Mouse (Mus musculus) liver, postnatal 0 days (tissue): ENCODE measurements around the gene AI182371. TPM values are rescaled to one million over a fixed set of nuclear protein-coding genes. Genes with fewer than 3 reads are reported as not detected.

Experiments
- ATAC-seq: fragments of 200-750 bp; cut with Nextera tagmentation; 2 replicates; pipeline ENCODE4 v1.8.0; 2017; ENCODE audit warnings: mild to moderate bottlenecking, moderate library complexity
- DNase-seq: peaks from one replicate; pipeline ENCODE4 v3.0.0-alpha.2; 2016
- H3K27ac ChIP-seq: fragments of 300-500 bp; sonication (generic); 2 replicates; pipeline ENCODE4 v1.5.1; 2014; ENCODE audit warnings: antibody characterized with exemption, moderate library complexity, mild to moderate bottlenecking, low read depth
- H3K27me3 ChIP-seq: fragments of 300-500 bp; sonication (generic); 2 replicates; pipeline ENCODE4 v1.6.1; 2014; ENCODE audit warnings: low read length, control low read depth, mixed read lengths; ENCODE audit not compliant: insufficient read depth
- H3K36me3 ChIP-seq: fragments of 300-500 bp; sonication (generic); replicated peaks from 2 replicates; pipeline ENCODE4 v1.6.1; 2014; ENCODE audit warnings: mild to moderate bottlenecking, control low read depth, low read length, moderate library complexity, mixed read lengths; ENCODE audit not compliant: insufficient read depth
- H3K4me1 ChIP-seq: fragments of 300-500 bp; sonication (generic); 2 replicates; pipeline ENCODE4 v1.6.1; 2014; ENCODE audit warnings: antibody characterized with exemption, mild to moderate bottlenecking, control low read depth; ENCODE audit not compliant: insufficient read depth
- H3K4me2 ChIP-seq: fragments of 300-500 bp; sonication (generic); 2 replicates; pipeline ENCODE4 v1.6.1; 2014; ENCODE audit warnings: low read depth, mild to moderate bottlenecking, low read length, moderate library complexity, mixed read lengths
- H3K4me3 ChIP-seq: fragments of 300-500 bp; sonication (generic); 2 replicates; pipeline ENCODE4 v1.5.1; 2014; ENCODE audit warnings: low read depth, low read length
- H3K9ac ChIP-seq: fragments of 300-500 bp; sonication (generic); replicated peaks from 2 replicates; pipeline ENCODE4 v1.6.1; 2014; ENCODE audit warnings: mild to moderate bottlenecking, moderate library complexity
- H3K9me3 ChIP-seq: fragments of 300-500 bp; sonication (generic); 2 replicates; pipeline ENCODE4 v1.6.1; 2016; ENCODE audit warnings: mild to moderate bottlenecking, control low read depth, low read length, mixed read lengths
- CTCF ChIP-seq: sonication (generic); IDR thresholded peaks from 2 replicates; pipeline ENCODE4 v1.5.1; 2016; ENCODE audit warnings: antibody characterized with exemption, low read depth
- EP300 ChIP-seq: IDR thresholded peaks from 2 replicates; pipeline ENCODE4 v1.6.1; 2016; ENCODE audit warnings: antibody characterized with exemption, low read depth, mild to moderate bottlenecking
- WGBS: fragments of 180-500 bp; shearing (Covaris S2); extraction: QIAGEN DNeasy Blood & Tissue Kit; methylation state at CpG from one replicate; pipeline ENCODE4 v1.1.7; 2014; ENCODE audit not compliant: insufficient replicate concordance; 5-methylcytosine and 5-hydroxymethylcytosine counted together
- polyA plus RNA-seq: library from polyadenylated mRNA; unstranded; fragments of >200 nt; fragmentation: Nextera tagmentation; extraction: Ambion mirVana; gene quantifications from 2 replicates; pipeline ENCODE4 v1.2.1, GENCODE M21; 2015

The AI182371 gene
- polyA plus RNA-seq, 1 experiment from 2014 or later = 90.6 TPM

GRCm38 (mm10) chr2:35087418-35087817 lies 13.9 kb downstream of the AI182371 start:
- no peaks in the 10 kb centered on the region for H3K4me1 ChIP-seq
- TF ChIP-seq EP300 = no peak
- no peak for TF ChIP-seq CTCF

GRCm38 (mm10) chr2:35079166-35079565 lies 22.2 kb downstream of the AI182371 start:
- no peak overlapping the region for H3K9ac ChIP-seq
- DNase-seq (no peak), ATAC-seq (no peak)
- 67% methylated on average over 6 of the region's 6 CpGs for WGBS
- H3K4me1 ChIP-seq = peaks cover 7% of the 10 kb centered on the region
- no peak overlapping the region for H3K4me2 ChIP-seq
- no peaks in the 10 kb centered on the region for H3K36me3 ChIP-seq
- H3K27ac ChIP-seq = no peak overlapping the region
- TF ChIP-seq EP300 = no peak
- TF ChIP-seq CTCF = no peak
- H3K27me3 ChIP-seq = no peaks in the 10 kb centered on the region
- no peaks in the 10 kb centered on the region for H3K9me3 ChIP-seq
- H3K4me3 ChIP-seq = no peak overlapping the region

More at GRCm38 (mm10) chr2:35087418-35087817, 13.9 kb downstream of the AI182371 start:
- no peak overlapping the region for H3K4me3 ChIP-seq
- H3K4me2 ChIP-seq = no peak overlapping the region
- no peak overlapping the region for H3K27ac ChIP-seq
- WGBS = 62% methylated on average over 4 of the region's 4 CpGs
- H3K9ac ChIP-seq = no peak overlapping the region
- DNase-seq (no peak), ATAC-seq (no peak)
- no peaks in the 10 kb centered on the region for H3K27me3 ChIP-seq
- H3K36me3 ChIP-seq = no peaks in the 10 kb centered on the region; the same call in 1 of the 2 replicates
- no peaks in the 10 kb centered on the region for H3K9me3 ChIP-seq

GRCm38 (mm10) chr2:35074328-35074727 lies 27.0 kb downstream of the AI182371 start:
- Histone ChIP-seq H3K4me3 (no peak overlapping the region), H3K4me1 (peaks cover 7% of the 10 kb centered on the region), H3K36me3 (no peaks in the 10 kb centered on the region), H3K4me2 (no peak overlapping the region), H3K9ac (no peak overlapping the region), H3K27me3 (no peaks in the 10 kb centered on the region), H3K27ac (no peak overlapping the region), H3K9me3 (no peaks in the 10 kb centered on the region)
- DNase-seq (no peak), ATAC-seq (peak; percentile 51; the same call in 1 of the 2 replicates)
- WGBS = 76% methylated on average over 3 of the region's 3 CpGs
- TF ChIP-seq CTCF (no peak), EP300 (no peak)

GRCm38 (mm10) chr2:35072547-35072946 lies 28.8 kb downstream of the AI182371 start:
- no peaks in the 10 kb centered on the region for H3K9me3 ChIP-seq
- ATAC-seq = no peak
- no peak for TF ChIP-seq EP300
- TF ChIP-seq CTCF = no peak
- H3K9ac ChIP-seq = no peak overlapping the region
- no peak overlapping the region for H3K4me2 ChIP-seq
- peaks cover 7% of the 10 kb centered on the region for H3K4me1 ChIP-seq
- DNase-seq = no peak
- no peak overlapping the region for H3K27ac ChIP-seq
- WGBS = 74% methylated on average over 2 of the region's 2 CpGs
- no peak overlapping the region for H3K4me3 ChIP-seq
- H3K36me3 ChIP-seq = no peaks in the 10 kb centered on the region
- H3K27me3 ChIP-seq = no peaks in the 10 kb centered on the region

GRCm38 (mm10) chr2:35070275-35070674 lies 31.1 kb downstream of the AI182371 start:
- Histone ChIP-seq H3K36me3 (no peaks in the 10 kb centered on the region), H3K4me3 (no peak overlapping the region), H3K4me1 (peaks cover 7% of the 10 kb centered on the region; the same call in 1 of the 2 replicates), H3K9ac (no peak overlapping the region), H3K4me2 (no peak overlapping the region), H3K9me3 (no peaks in the 10 kb centered on the region), H3K27me3 (no peaks in the 10 kb centered on the region), H3K27ac (no peak overlapping the region)
- ATAC-seq (no peak), DNase-seq (no peak)
- TF ChIP-seq EP300 = no peak
- no peak for TF ChIP-seq CTCF
- 83% methylated on average over 4 of the region's 4 CpGs for WGBS

- Histone ChIP-seq H3K9ac (no peak overlapping the region), H3K4me2 (no peak overlapping the region), H3K4me1 (peaks cover 4% of the 10 kb centered on the region; the same call in 1 of the 2 replicates), H3K36me3 (no peaks in the 10 kb centered on the region), H3K9me3 (no peaks in the 10 kb centered on the region), H3K27ac (peak overlapping the region; percentile 19; the same call in 1 of the 2 replicates), H3K27me3 (no peaks in the 10 kb centered on the region), H3K4me3 (no peak overlapping the region)
- TF ChIP-seq CTCF = no peak
- no peak for TF ChIP-seq EP300
- DNase-seq (no peak), ATAC-seq (peak; percentile 72)
- 71% methylated on average over 1 of the region's 1 CpGs for WGBS
These were observed 32.2 kb downstream of the AI182371 start for GRCm38 (mm10) chr2:35069124-35069523.

- no peak for TF ChIP-seq CTCF
- no peak for TF ChIP-seq EP300
- Histone ChIP-seq H3K27me3 (no peaks in the 10 kb centered on the region), H3K4me1 (peaks cover 5% of the 10 kb centered on the region; the same call in 1 of the 2 replicates), H3K36me3 (no peaks in the 10 kb centered on the region), H3K4me3 (no peak overlapping the region), H3K27ac (no peak overlapping the region), H3K4me2 (no peak overlapping the region), H3K9me3 (no peaks in the 10 kb centered on the region), H3K9ac (no peak overlapping the region)
- no peak for ATAC-seq
- WGBS = 78% methylated on average over 11 of the region's 11 CpGs
- no peak for DNase-seq
These were observed 34.2 kb downstream of the AI182371 start for GRCm38 (mm10) chr2:35067117-35067516.
